Mouse (Mus musculus) brain, embryonic 14.5 days (tissue): Measurements from ENCODE around the gene Pitpnm3. TPM values are rescaled to one million over a fixed set of nuclear protein-coding genes. Genes with fewer than 3 reads are reported as not detected.
"Not testable (repeated sequence)": the region's sequence is repeated elsewhere in the genome, so short reads cannot be mapped to it uniquely, and the experiment has no call there.

Experiments
- DNase-seq: peaks from one replicate; pipeline ENCODE4 v3.0.0-alpha.2; 2011; ENCODE audit warnings: low read depth
- CTCF ChIP-seq: fragments of 200-500 bp; IDR thresholded peaks from 2 replicates; pipeline ENCODE4 v1.5.1; 2012; ENCODE audit warnings: inconsistent platforms, mild to moderate bottlenecking, moderate library complexity, borderline replicate concordance; ENCODE audit not compliant: insufficient read depth, insufficient read length; ENCODE audit errors: extremely low read depth
- POLR2A ChIP-seq: fragments of 200-500 bp; IDR thresholded peaks from 2 replicates; pipeline ENCODE4 v1.6.1; 2012; ENCODE audit warnings: mild to moderate bottlenecking, inconsistent platforms, borderline replicate concordance; ENCODE audit not compliant: poor library complexity, insufficient read depth, insufficient read length, severe bottlenecking; ENCODE audit errors: extremely low read depth
- polyA plus RNA-seq: library from polyadenylated mRNA; depleted of rRNA; stranded (reverse); fragments of >200 nt; gene quantifications from 2 replicates; pipeline ENCODE4 v1.2.3, GENCODE M21; 2012; rRNA removed

The Pitpnm3 gene
- 8.2 and 13.0 TPM in 2 replicates for polyA plus RNA-seq

- DNase-seq = no peak
- TF ChIP-seq CTCF (no peak), POLR2A (no peak)
Observed at GRCm38 (mm10) chr11:72135383-72136158, at the start of gene Pitpnm3. Gene Pitpnm3 (minus strand): TSS chr11:72135778.

- TF ChIP-seq POLR2A = no peak
- TF ChIP-seq CTCF = no peak
- no peak for DNase-seq
Observed at GRCm38 (mm10) chr11:72184252-72184651, 48.7 kb upstream of the Pitpnm3 start.

GRCm38 (mm10) chr11:72181136-72181535 is 45.6 kb upstream of the Pitpnm3 start:
- TF ChIP-seq POLR2A = no peak
- no peak for TF ChIP-seq CTCF
- DNase-seq = no peak

GRCm38 (mm10) chr11:72180556-72180955 is 45.0 kb upstream of the Pitpnm3 start:
- TF ChIP-seq CTCF (no peak), POLR2A (no peak)
- no peak for DNase-seq

GRCm38 (mm10) chr11:72176553-72176952 is 41.0 kb upstream of the Pitpnm3 start:
- no peak for TF ChIP-seq POLR2A
- no peak for TF ChIP-seq CTCF
- DNase-seq = peak; percentile 67

- TF ChIP-seq CTCF (no peak), POLR2A (no peak)
- peak; percentile 50 for DNase-seq
Observed at GRCm38 (mm10) chr11:72175966-72176365, 40.4 kb upstream of the Pitpnm3 start.

- no peak for DNase-seq
- TF ChIP-seq POLR2A = no peak
Observed at GRCm38 (mm10) chr11:72174721-72175120, 39.1 kb upstream of the Pitpnm3 start.

- TF ChIP-seq CTCF = no peak
- TF ChIP-seq POLR2A = no peak
- no peak for DNase-seq
Observed at GRCm38 (mm10) chr11:72173506-72173905, 37.9 kb upstream of the Pitpnm3 start.

- not testable (repeated sequence) for DNase-seq
Observed at GRCm38 (mm10) chr11:72171906-72172305, 36.3 kb upstream of the Pitpnm3 start.

GRCm38 (mm10) chr11:72169871-72170270 is 34.3 kb upstream of the Pitpnm3 start:
- no peak for DNase-seq
- no peak for TF ChIP-seq CTCF

- TF ChIP-seq POLR2A (no peak), CTCF (no peak)
- no peak for DNase-seq
Observed at GRCm38 (mm10) chr11:72163198-72163597, 27.6 kb upstream of the Pitpnm3 start.

- DNase-seq = no peak
- TF ChIP-seq POLR2A (no peak), CTCF (no peak)
Observed at GRCm38 (mm10) chr11:72156624-72157023, 21.0 kb upstream of the Pitpnm3 start.
